Comparison of ENCODE assay signal across 10 mouse cellular contexts in the genomic region with DNA sequence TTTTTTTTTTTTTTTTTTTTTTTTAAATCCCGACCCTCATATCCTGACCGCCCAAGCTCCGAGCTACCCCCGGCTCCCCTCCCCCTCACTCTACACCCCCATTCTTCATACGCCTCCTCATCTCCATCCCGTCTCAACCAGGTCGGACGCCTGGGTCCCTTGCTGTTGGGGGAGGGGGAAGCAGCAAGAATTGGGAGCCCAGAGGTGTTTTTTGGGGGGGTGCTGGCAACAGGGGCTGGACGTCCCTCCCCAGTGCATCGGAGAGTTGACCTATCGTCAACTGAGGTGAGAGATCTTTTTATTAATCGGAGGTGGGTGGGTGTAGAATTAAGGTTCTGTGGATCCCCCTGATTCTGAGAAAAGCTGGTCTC. TPM values are rescaled to one million over a fixed set of nuclear protein-coding genes. Genes with fewer than 3 reads are reported as not detected.
A peak's percentile ranks its signal among the peaks of the same experiment; 100 is the strongest.
DNase-seq lines count a peak whose midpoint lies in the region; ATAC-seq and TF ChIP-seq lines count a peak whose summit lies in the region.
"Had no signal": no experiment of that assay in that cellular context is flagged by ENCODE, and none has a peak within 500 bp of the region (broad histone marks: within the 10 kb centered on the region; RNA-seq: fewer than 3 reads in every experiment).

No protein-coding gene starts in this region.

- 6% methylated on average over 12 of the region's 12 CpGs for WGBS in heart, embryonic 16.5 days
- 3% methylated on average over 12 of the region's 12 CpGs for WGBS in embryonic facial prominence, embryonic 11.5 days
- 3% methylated on average over 12 of the region's 12 CpGs for WGBS in hindbrain, embryonic 11.5 days
- 2% methylated on average over 12 of the region's 12 CpGs for WGBS in midbrain, embryonic 13.5 days
- WGBS in liver, postnatal 0 days (ENCODE audit: insufficient replicate concordance): 11% methylated on average over 12 of the region's 12 CpGs

- ATAC-seq in heart, embryonic 16.5 days (replicated peaks; ENCODE audit: extremely low read depth, insufficient read depth, low FRiP score): no peak
- no peak for ATAC-seq in embryonic facial prominence, embryonic 11.5 days (replicated peaks; ENCODE audit: insufficient number of reproducible peaks, low FRiP score, low TSS enrichment, low read depth)
- peak; percentile 43 for ATAC-seq in hindbrain, embryonic 11.5 days (ENCODE audit: low FRiP score)
- ATAC-seq in midbrain, embryonic 13.5 days: peak; percentile 35
- no peak for ATAC-seq in liver, postnatal 0 days

- no peak overlapping the region for H3K27ac ChIP-seq in heart, embryonic 16.5 days (ENCODE audit: low read length)
- no peak overlapping the region for H3K27ac ChIP-seq in embryonic facial prominence, embryonic 11.5 days (replicated peaks; ENCODE audit: low read depth, low read length)
- no peak overlapping the region for H3K27ac ChIP-seq in hindbrain, embryonic 11.5 days (ENCODE audit: low read depth, low read length)
- H3K27ac ChIP-seq in midbrain, embryonic 13.5 days: peak overlapping the region; percentile 73
- H3K27ac ChIP-seq in liver, postnatal 0 days (ENCODE audit: low read depth): no peak overlapping the region

- H3K9me3 ChIP-seq in heart, embryonic 16.5 days (replicated peaks; ENCODE audit: control insufficient read depth, low read length): no peaks in the 10 kb centered on the region
- no peaks in the 10 kb centered on the region for H3K9me3 ChIP-seq in embryonic facial prominence, embryonic 11.5 days (replicated peaks; ENCODE audit: control insufficient read depth, low read length)
- no peaks in the 10 kb centered on the region for H3K9me3 ChIP-seq in hindbrain, embryonic 11.5 days (ENCODE audit: control insufficient read depth, low read length)
- no peaks in the 10 kb centered on the region for H3K9me3 ChIP-seq in midbrain, embryonic 13.5 days
- H3K9me3 ChIP-seq in liver, postnatal 0 days (ENCODE audit: low read length): no peaks in the 10 kb centered on the region

- H3K36me3 ChIP-seq in heart, embryonic 16.5 days (ENCODE audit: control insufficient read depth, insufficient read depth): no peaks in the 10 kb centered on the region
- peaks cover 8% of the 10 kb centered on the region; the same call in 1 of the 2 replicates for H3K36me3 ChIP-seq in embryonic facial prominence, embryonic 11.5 days (replicated peaks; ENCODE audit: control insufficient read depth, insufficient read depth, low read depth, low read length)
- no peaks in the 10 kb centered on the region for H3K36me3 ChIP-seq in hindbrain, embryonic 11.5 days (ENCODE audit: control insufficient read depth, insufficient read depth, low read length)
- peaks cover 20% of the 10 kb centered on the region for H3K36me3 ChIP-seq in midbrain, embryonic 13.5 days
- no peaks in the 10 kb centered on the region for H3K36me3 ChIP-seq in liver, postnatal 0 days (replicated peaks; ENCODE audit: insufficient read depth, low read length)

- no peak overlapping the region for H3K9ac ChIP-seq in heart, embryonic 16.5 days (ENCODE audit: low read length)
- peak overlapping the region; percentile 54; the same call in 1 of the 2 replicates for H3K9ac ChIP-seq in embryonic facial prominence, embryonic 11.5 days (replicated peaks; ENCODE audit: low read length)
- peak overlapping the region; percentile 53 for H3K9ac ChIP-seq in hindbrain, embryonic 11.5 days (ENCODE audit: low read depth, low read length)
- peak overlapping the region; percentile 67 for H3K9ac ChIP-seq in midbrain, embryonic 13.5 days (replicated peaks)
- H3K9ac ChIP-seq in liver, postnatal 0 days (replicated peaks): no peak overlapping the region

- no peak for DNase-seq in heart, postnatal 25 days (ENCODE audit: low spot score)
- no peak for DNase-seq in embryonic facial prominence, embryonic 11.5 days (ENCODE audit: low spot score)
- DNase-seq in hindbrain, embryonic 11.5 days (ENCODE audit: low spot score): peak; percentile 26
- no peak for DNase-seq in thymus, postnatal 25 days
- no peak for DNase-seq in liver, postnatal 0 days
- DNase-seq in layer of hippocampus, adult 8-10 months (ENCODE audit: low spot score in 2 of 2): no peak
- DNase-seq: kidney, postnatal 4 days had no signal

- peak overlapping the region; percentile 18 for H3K4me3 ChIP-seq in heart, embryonic 16.5 days (ENCODE audit: low read length)
- H3K4me3 ChIP-seq in embryonic facial prominence, embryonic 11.5 days (ENCODE audit: low read depth, low read length): peak overlapping the region; percentile 37
- peak overlapping the region; percentile 31 for H3K4me3 ChIP-seq in hindbrain, embryonic 11.5 days (ENCODE audit: low read depth, low read length)
- peak overlapping the region; percentile 60 for H3K4me3 ChIP-seq in midbrain, embryonic 13.5 days (replicated peaks)
- no peak overlapping the region for H3K4me3 ChIP-seq in liver, postnatal 0 days (ENCODE audit: low read depth, low read length)

- peak overlapping the region; percentile 42 for H3K4me2 ChIP-seq in heart, embryonic 16.5 days (ENCODE audit: low read depth, low read length)
- H3K4me2 ChIP-seq in embryonic facial prominence, embryonic 11.5 days (ENCODE audit: low read depth, low read length): peak overlapping the region; percentile 70
- peak overlapping the region; percentile 70 for H3K4me2 ChIP-seq in hindbrain, embryonic 11.5 days (replicated peaks; ENCODE audit: low read depth, low read length)
- H3K4me2 ChIP-seq in midbrain, embryonic 13.5 days (replicated peaks): peak overlapping the region; percentile 80
- H3K4me2 ChIP-seq in liver, postnatal 0 days (ENCODE audit: low read depth, low read length): no peak overlapping the region

- no peak for TF ChIP-seq EP300 in liver, postnatal 0 days (IDR thresholded peaks at IDR 0.05; ENCODE audit: low read depth)

- intact Hi-C loops in heart, postnatal 25 days (cut with DNase I): no loop called here

- H3K4me1 ChIP-seq in heart, embryonic 16.5 days (ENCODE audit: control insufficient read depth, insufficient read depth, low read length): peaks cover 4% of the 10 kb centered on the region
- no peaks in the 10 kb centered on the region; the same call in 1 of the 2 replicates for H3K4me1 ChIP-seq in embryonic facial prominence, embryonic 11.5 days (ENCODE audit: control insufficient read depth, insufficient read depth, low read length)
- no peaks in the 10 kb centered on the region for H3K4me1 ChIP-seq in hindbrain, embryonic 11.5 days (replicated peaks; ENCODE audit: control insufficient read depth, insufficient read depth, low read length)
- H3K4me1 ChIP-seq in midbrain, embryonic 13.5 days (replicated peaks): peaks cover 61% of the 10 kb centered on the region
- no peaks in the 10 kb centered on the region for H3K4me1 ChIP-seq in liver, postnatal 0 days (ENCODE audit: insufficient read depth)

- peaks cover 9% of the 10 kb centered on the region; the same call in 1 of the 2 replicates for H3K27me3 ChIP-seq in heart, embryonic 16.5 days (ENCODE audit: control insufficient read depth, insufficient read depth, low read length)
- H3K27me3 ChIP-seq in embryonic facial prominence, embryonic 11.5 days (ENCODE audit: control insufficient read depth, insufficient read depth, low read length): no peaks in the 10 kb centered on the region
- H3K27me3 ChIP-seq in hindbrain, embryonic 11.5 days (ENCODE audit: control insufficient read depth, insufficient read depth, low read length): no peaks in the 10 kb centered on the region
- H3K27me3 ChIP-seq in midbrain, embryonic 13.5 days: no peaks in the 10 kb centered on the region
- H3K27me3 ChIP-seq in liver, postnatal 0 days (ENCODE audit: insufficient read depth, low read length): 0 out of 2 replicates have a peak, but pooled peaks cover 10% of the 10 kb centered on the region

- TF ChIP-seq CTCF in liver, postnatal 0 days (IDR thresholded peaks at IDR 0.05; ENCODE audit: low read depth): no peak

RNA-seq across cellular contexts. Expression of gene Cacng8, which starts 0.6 kb away (rescaled TPM):
- 0.07 and 0.46 TPM in 2 replicates for polyA plus RNA-seq in heart, embryonic 16.5 days (2015; fragmentation: Nextera tagmentation; extraction: Ambion mirVana)
- not detected for total RNA-seq in heart, postnatal 25 days (2021)
- polyA plus RNA-seq in embryonic facial prominence, embryonic 11.5 days (2014; fragmentation: Nextera tagmentation; extraction: Ambion mirVana): 4.7 and 6.5 TPM in 2 replicates
- polyA plus RNA-seq in hindbrain, embryonic 11.5 days (2014; fragmentation: Nextera tagmentation; extraction: Ambion mirVana): 5.1 and 7.0 TPM in 2 replicates
- polyA plus RNA-seq in midbrain, embryonic 13.5 days (2015; fragmentation: Nextera tagmentation; extraction: Ambion mirVana): 12.9 and 13.9 TPM in 2 replicates
- polyA plus RNA-seq in liver, postnatal 0 days (2015; fragmentation: Nextera tagmentation; extraction: Ambion mirVana): not detected in 2 replicates
- 100 to 1,000 TPM; 331 to 354 (median 340) TPM for total RNA-seq in layer of hippocampus, adult 8-10 months (2022)
- total RNA-seq: megakaryocyte progenitor cell, adult 5-6 weeks had no signal

RNA-seq across cellular contexts. Expression of gene Cacng6, which starts 32.9 kb away (rescaled TPM):
- polyA plus RNA-seq in heart, embryonic 16.5 days (2015; fragmentation: Nextera tagmentation; extraction: Ambion mirVana): 15.5 and 18.9 TPM in 2 replicates
- total RNA-seq in heart, postnatal 25 days (2021): under 1 TPM; 0.45 to 0.70 TPM
- 0.34 TPM in 1 of 2 replicates, not detected in the other for polyA plus RNA-seq in embryonic facial prominence, embryonic 11.5 days (2014; fragmentation: Nextera tagmentation; extraction: Ambion mirVana)
- 0.08 and 0.45 TPM in 2 replicates for polyA plus RNA-seq in hindbrain, embryonic 11.5 days (2014; fragmentation: Nextera tagmentation; extraction: Ambion mirVana)
- polyA plus RNA-seq in midbrain, embryonic 13.5 days (2015; fragmentation: Nextera tagmentation; extraction: Ambion mirVana): not detected in 2 replicates
- polyA plus RNA-seq in liver, postnatal 0 days (2015; fragmentation: Nextera tagmentation; extraction: Ambion mirVana): 0.30 TPM in 1 of 2 replicates, not detected in the other
- 1 to 10 TPM; 1.2 to 2.5 (median 1.5) TPM for total RNA-seq in layer of hippocampus, adult 8-10 months (2022)
- total RNA-seq: megakaryocyte progenitor cell, adult 5-6 weeks had no signal

RNA-seq across cellular contexts. Expression of gene Cacng7, which starts 58.3 kb away (rescaled TPM):
- 0.16 TPM in 1 of 2 replicates, not detected in the other for polyA plus RNA-seq in heart, embryonic 16.5 days (2015; fragmentation: Nextera tagmentation; extraction: Ambion mirVana)
- total RNA-seq in heart, postnatal 25 days (2021): 1 to 10 TPM; 3.5 to 4.3 TPM
- polyA plus RNA-seq in embryonic facial prominence, embryonic 11.5 days (2014; fragmentation: Nextera tagmentation; extraction: Ambion mirVana): 2.6 and 2.9 TPM in 2 replicates
- polyA plus RNA-seq in hindbrain, embryonic 11.5 days (2014; fragmentation: Nextera tagmentation; extraction: Ambion mirVana): 3.9 and 4.6 TPM in 2 replicates
- polyA plus RNA-seq in midbrain, embryonic 13.5 days (2015; fragmentation: Nextera tagmentation; extraction: Ambion mirVana): 4.3 and 5.2 TPM in 2 replicates
- 0.12 and 0.13 TPM in 2 replicates for polyA plus RNA-seq in liver, postnatal 0 days (2015; fragmentation: Nextera tagmentation; extraction: Ambion mirVana)
- total RNA-seq in layer of hippocampus, adult 8-10 months (2022): 100 to 1,000 TPM; 131 to 139 (median 137) TPM
- total RNA-seq: megakaryocyte progenitor cell, adult 5-6 weeks had no signal

Comparison
In these comparisons a context has a peak if more than half of its experiments do, and no peak if none do; other contexts are left out.
1. ATAC-seq: peak in hindbrain, embryonic 11.5 days (single experiment) and midbrain, embryonic 13.5 days (single experiment); none in heart, embryonic 16.5 days (single experiment), embryonic facial prominence, embryonic 11.5 days (single experiment) and liver, postnatal 0 days (single experiment).
2. H3K9ac ChIP-seq: peak in embryonic facial prominence, embryonic 11.5 days (single experiment), hindbrain, embryonic 11.5 days (single experiment) and midbrain, embryonic 13.5 days (single experiment); none in heart, embryonic 16.5 days (single experiment) and liver, postnatal 0 days (single experiment).
3. RNA of gene Cacng6, which starts 32.9 kb away (polyA plus RNA-seq): 15.5 to 18.9 TPM in heart, embryonic 16.5 days; 0.34 TPM in embryonic facial prominence, embryonic 11.5 days, 0.08 to 0.45 TPM in hindbrain, embryonic 11.5 days, 0.30 TPM in liver, postnatal 0 days and not detected in midbrain, embryonic 13.5 days; every median in the first group is over 10 times any median in the second.